24 mouse cellular contexts compared by ENCODE assay signal in the genomic region with DNA sequence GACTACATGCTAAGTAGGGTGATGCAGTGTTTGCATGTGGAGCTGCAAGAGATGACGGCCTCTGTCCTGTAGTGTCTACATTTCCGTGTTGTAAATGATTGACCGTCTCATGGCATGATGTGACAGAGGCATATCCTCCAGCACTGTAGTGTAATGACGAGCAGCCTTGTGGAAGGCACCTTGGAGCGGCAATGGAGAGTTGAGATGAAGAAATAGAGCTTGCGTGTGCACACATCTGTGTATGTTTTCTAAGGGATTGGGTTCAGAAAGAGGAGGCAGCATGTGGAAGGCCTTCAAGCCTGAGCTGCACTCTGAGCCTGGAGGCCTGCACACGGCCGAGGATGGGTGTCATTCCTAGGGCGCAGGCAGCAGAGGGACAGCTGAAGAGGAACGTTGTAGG. TPM values are rescaled to one million over a fixed set of nuclear protein-coding genes. Genes with fewer than 3 reads are reported as not detected.
"Had no signal": no experiment of that assay in that cellular context is flagged by ENCODE, and none has a peak within 500 bp of the region (broad histone marks: within the 10 kb centered on the region; RNA-seq: fewer than 3 reads in every experiment).

No protein-coding gene starts in this region.

- H3K4me3 ChIP-seq: gastrocnemius, adult 2 months; heart, embryonic 13.5 days; hindbrain, embryonic 10.5 days; hindbrain, embryonic 12.5 days; intestine, embryonic 15.5 days; layer of hippocampus, adult 2 months; left cerebral cortex, adult 2 months; limb, embryonic 10.5 days; limb, embryonic 12.5 days had no signal

- H3K27ac ChIP-seq: heart, embryonic 13.5 days; hindbrain, embryonic 10.5 days; hindbrain, embryonic 12.5 days; hindbrain, embryonic 14.5 days; intestine, embryonic 15.5 days; layer of hippocampus, adult 2 months; left cerebral cortex, adult 2 months; limb, embryonic 10.5 days; limb, embryonic 12.5 days had no signal

- H3K4me1 ChIP-seq: intestine, embryonic 15.5 days; limb, embryonic 10.5 days; limb, embryonic 12.5 days had no signal

- ATAC-seq: inflammation-experienced regulatory T-cells, adult 6 months; intestine, embryonic 15.5 days; intestine, postnatal 0 days had no signal

- H3K27me3 ChIP-seq: heart, embryonic 13.5 days; hindbrain, embryonic 12.5 days; intestine, embryonic 15.5 days; limb, embryonic 12.5 days had no signal

- DNase-seq: gastrocnemius, adult 2 months; gastrocnemius, postnatal 10 days; gastrocnemius, postnatal 25 days; heart, adult 18-20 months; heart, postnatal 10 days; heart, postnatal 36 days; kidney, adult 18-20 months; kidney, adult 8-10 months; kidney, postnatal 4 days; liver had no signal

- H3K9ac ChIP-seq: heart, embryonic 13.5 days; hindbrain, embryonic 12.5 days; hindbrain, embryonic 14.5 days; intestine, embryonic 15.5 days; limb, embryonic 12.5 days had no signal

- H3K4me2 ChIP-seq: heart, embryonic 11.5 days; heart, embryonic 13.5 days; hindbrain, embryonic 12.5 days; hindbrain, embryonic 14.5 days; intestine, embryonic 15.5 days; limb, embryonic 12.5 days; liver, embryonic 11.5 days had no signal

- H3K9me3 ChIP-seq: heart, embryonic 13.5 days; hindbrain, embryonic 10.5 days; hindbrain, embryonic 12.5 days; intestine, embryonic 15.5 days; limb, embryonic 10.5 days; limb, embryonic 12.5 days had no signal

RNA-seq across cellular contexts. Expression of gene Igfbp5, which starts 19.0 kb away (rescaled TPM):
- total RNA-seq: granulocyte monocyte progenitor cell, adult 5-6 weeks had no signal

RNA-seq across cellular contexts. Expression of gene Igfbp2, which starts 31.4 kb away (rescaled TPM):
- total RNA-seq: gastrocnemius, adult 2 months; granulocyte monocyte progenitor cell, adult 5-6 weeks had no signal
- polyA plus RNA-seq: inflammation-experienced regulatory T-cells, adult 6 months had no signal
